Mouse (Mus musculus): ENCODE data around the gene Msmo1. TPM values are rescaled to one million over a fixed set of nuclear protein-coding genes. Genes with fewer than 3 reads are reported as not detected.

Msmo1 gene
- total RNA-seq, 2 experiments from 2014 or later = 92.5 to 107 TPM

Other genes with a start within 250 kb of the Msmo1 start
- 1,000 to 10,000 TPM; 2,228 to 2,322 TPM for gene Cpe, start 40.7 kb downstream of the Msmo1 start, total RNA-seq (2021)
- gene Klhl2, start 116.2 kb upstream of the Msmo1 start, total RNA-seq (2021) = 100 to 1,000 TPM; 139 to 140 TPM
- 10 to 100 TPM; 17.2 TPM for gene Tmem192, start 213.4 kb upstream of the Msmo1 start, total RNA-seq (2021)

All from left cerebral cortex, postnatal 14 days (tissue).